Mouse (Mus musculus) cortical plate, adult 2 months (tissue): ENCODE measurements around the gene Bmpr2.

ENCODE experiments used
- CTCF ChIP-seq: fragments of 200-500 bp; IDR thresholded peaks from 2 replicates; pipeline ENCODE4 v1.5.1; 2011; ENCODE audit warnings: mild to moderate bottlenecking, control low read depth, low read length; ENCODE audit not compliant: insufficient read depth; ENCODE audit errors: extremely low read depth
- POLR2A ChIP-seq: fragments of 200-500 bp; IDR thresholded peaks from 2 replicates; pipeline ENCODE4 v1.6.1; 2011; ENCODE audit warnings: mild to moderate bottlenecking, low read length, control low read depth; ENCODE audit not compliant: insufficient read depth; ENCODE audit errors: extremely low read depth

- no peak for TF ChIP-seq POLR2A
- no peak for TF ChIP-seq CTCF
Observed at GRCm38 (mm10) chr1:59789741-59790140, 26.5 kb downstream of the Bmpr2 start.
